Mouse (Mus musculus): ENCODE measurements at regions not wholly inside any gene's neighbourhood (a gene's known extent, or its start where the extent isn't known, plus 50 kb on each side); places are given as distances from the start of the nearest gene placed in this dataset.

- TF ChIP-seq EP300 (IDR thresholded peaks at IDR 0.05; ENCODE audit: low read depth in 1 of 2, low read length in 2 of 2) = no peak
- TF ChIP-seq TCF12 (IDR thresholded peaks at IDR 0.05; ENCODE audit: low read depth, low read length) = no peak
- TF ChIP-seq BHLHE40 (IDR thresholded peaks at IDR 0.05; ENCODE audit: borderline replicate concordance, low read depth, low read length) = no peak
Observed at GRCm38 (mm10) chr16:44620536-44620935, 61.8 kb upstream of the Boc start.

All from MEL (cell line).